Mouse (Mus musculus): ENCODE data around the gene Polr3h.
"Not testable (repeated sequence)": the region's sequence is repeated elsewhere in the genome, so short reads cannot be mapped to it uniquely, and the experiment has no call there.

Gene Polr3h

DNA sequence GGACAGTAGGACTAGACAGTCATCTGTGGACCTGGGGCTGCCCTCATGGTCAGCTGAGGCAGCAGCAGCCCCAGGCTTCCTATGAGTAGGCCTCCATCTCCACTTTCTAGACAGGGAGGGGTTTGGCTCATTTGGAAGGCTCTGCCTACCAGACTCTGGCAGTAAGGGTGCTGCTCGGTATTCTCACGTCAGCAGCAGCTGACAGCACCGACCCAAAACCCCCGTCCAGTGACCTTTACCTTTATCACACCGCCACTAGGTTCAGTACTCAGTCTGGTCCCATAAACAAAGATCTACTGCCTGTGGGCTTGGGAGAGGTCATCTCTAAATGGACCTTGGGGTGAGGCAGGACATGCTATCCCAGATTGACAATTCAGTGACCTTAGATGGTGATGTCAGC lies 10.4 kb downstream of the Polr3h start:
- no peak for DNase-seq

DNA sequence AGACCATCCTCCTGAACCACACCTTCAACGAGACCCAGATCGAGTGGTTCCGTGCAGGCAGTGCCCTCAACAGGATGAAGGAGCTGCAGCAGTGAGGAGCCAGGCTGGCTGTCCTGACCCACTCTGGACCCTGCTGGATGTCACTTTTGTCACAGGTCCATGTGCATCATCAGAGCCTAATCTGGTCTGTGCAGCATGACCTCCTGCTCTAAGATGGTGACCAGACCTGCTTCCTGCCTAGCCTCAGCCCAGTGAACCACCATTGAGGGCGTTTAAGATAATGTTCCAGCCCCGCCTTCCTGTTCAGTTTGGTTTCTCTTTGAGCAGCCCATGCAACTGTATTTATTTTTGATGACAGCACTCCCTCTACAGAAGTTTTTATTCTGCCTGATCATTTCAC lies 11.4 kb downstream of the Polr3h start:
- no peak for DNase-seq

DNA sequence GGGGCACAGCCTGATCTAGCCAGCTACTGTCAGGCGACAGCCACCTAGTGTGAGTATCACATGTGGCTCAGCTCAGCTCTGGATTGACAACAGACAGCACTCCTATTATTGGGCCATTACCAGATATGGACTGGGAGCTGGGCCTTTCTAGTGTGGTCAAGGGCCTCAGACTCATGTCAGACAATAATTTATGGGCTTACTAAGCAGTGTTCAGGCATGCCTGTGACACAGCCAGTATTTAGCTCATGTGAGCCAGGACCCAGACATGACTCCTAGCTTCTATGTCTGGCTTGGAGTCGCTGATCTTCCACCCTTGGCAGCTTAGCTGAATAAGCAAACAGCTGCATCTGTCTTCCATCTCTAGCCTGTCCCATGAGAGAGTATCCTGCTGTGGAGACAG lies 13.5 kb downstream of the Polr3h start:
- no peak for DNase-seq

DNA sequence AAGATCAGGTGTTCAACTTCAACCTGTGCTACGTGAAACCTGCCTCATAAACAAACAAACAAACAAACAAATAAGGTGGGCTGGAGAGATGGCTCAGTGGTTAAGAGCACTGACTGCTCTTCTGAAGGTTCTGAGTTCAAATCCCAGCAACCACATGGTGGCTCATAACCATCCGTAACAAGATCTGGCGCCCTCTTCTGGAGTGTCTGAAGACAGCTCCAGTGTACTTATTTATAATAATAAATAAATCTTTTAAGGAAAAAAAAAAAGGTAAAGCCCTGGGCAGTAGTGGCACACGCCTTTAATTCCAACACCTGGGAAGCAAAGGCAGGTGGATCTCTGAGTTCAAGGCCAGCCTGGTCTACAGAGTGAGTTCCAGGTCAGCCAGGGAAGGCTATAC lies 17.3 kb downstream of the Polr3h start:
- not testable (repeated sequence) for DNase-seq

DNA sequence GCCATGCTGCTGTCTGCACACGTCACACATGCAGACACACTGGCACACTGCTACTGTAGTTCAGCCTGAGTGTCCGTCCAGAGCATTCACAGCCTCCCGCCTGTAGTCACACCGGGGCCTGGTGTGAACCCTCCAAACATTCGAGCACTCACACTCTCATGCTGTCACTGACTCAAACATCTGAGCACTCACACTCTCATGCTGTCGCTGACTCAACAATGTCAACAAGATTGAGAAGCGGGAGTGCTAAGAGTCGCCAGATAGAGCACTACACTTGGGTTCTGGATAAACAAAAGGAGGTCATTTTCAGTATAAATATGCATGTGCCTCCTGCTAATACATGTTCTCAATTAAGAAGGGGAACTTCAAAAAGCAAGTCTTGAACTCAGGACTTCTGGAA lies 18.1 kb downstream of the Polr3h start:
- no peak for DNase-seq

DNA sequence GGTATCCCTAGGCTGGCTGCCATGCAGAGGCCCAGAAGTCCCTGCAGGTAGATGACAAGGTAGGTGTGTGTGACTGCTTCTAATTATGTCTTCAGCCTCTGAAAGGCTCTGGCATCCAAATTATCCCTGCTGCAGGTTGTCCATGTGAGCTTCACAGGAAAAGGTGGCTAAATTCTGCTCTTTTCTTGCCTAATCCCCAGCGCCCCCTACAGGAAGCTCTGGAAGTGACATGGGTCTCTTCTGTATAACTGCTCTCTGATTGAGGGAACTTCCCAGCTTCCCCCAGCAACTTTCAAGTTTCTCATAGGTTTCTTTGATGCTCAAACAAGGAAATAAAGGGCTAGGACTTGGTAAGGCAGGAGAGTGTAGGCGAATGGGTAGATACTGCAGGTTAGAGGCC lies 21.1 kb downstream of the Polr3h start:
- DNase-seq = peak; percentile 77 to 89

DNA sequence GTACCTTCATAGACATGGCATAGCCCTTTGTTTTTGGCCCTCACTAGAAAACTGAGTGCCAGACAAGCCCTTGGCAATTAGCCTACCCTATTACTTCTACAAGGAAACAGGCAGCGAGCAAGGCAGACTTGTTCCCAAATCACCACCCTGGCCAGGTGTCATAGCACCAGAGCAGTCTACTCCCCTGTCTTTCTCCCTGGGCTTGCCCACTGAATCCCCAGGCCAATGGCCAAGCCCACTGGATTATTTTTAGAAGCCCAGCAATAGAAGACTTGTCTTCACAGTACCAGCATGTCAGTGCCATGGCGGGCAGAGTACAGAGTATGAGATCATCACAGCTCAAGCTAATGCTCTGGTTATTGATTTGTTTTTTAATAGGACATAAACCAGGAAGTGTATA lies 27.3 kb downstream of the Polr3h start:
- no peak for DNase-seq

DNA sequence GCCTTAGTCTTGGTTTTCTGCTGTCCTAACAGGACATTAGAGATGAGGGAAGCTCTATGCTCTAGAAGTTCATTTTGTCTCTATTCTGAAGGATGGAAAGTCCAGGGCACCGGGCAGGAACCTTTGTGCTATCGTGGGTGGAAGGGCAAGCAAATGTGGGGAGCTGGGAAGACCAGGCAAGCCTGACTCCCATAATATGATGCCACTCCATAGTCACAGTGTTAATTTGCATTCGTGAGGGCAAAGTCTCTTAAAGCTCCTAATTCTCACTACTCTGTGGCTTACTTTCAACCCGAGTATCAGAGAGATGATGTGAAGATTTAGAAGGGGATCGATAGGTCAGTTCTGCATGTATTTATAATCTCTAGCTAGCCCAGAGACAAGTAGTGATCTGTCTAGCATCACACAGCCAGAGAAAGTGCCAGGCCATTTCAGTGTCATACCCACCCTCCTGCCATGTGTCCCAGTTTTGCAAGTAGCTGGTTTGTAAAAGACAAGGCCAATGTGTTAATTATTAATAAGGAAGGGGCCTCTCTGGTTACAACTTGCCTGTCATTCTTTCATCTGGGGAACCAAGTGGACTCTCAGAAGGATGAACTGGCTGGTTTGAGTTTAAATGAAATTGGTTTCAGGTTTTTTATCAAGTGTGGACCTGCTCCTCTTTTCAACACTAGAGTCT lies 28.3 kb downstream of the Polr3h start:
- DNase-seq = no peak

DNA sequence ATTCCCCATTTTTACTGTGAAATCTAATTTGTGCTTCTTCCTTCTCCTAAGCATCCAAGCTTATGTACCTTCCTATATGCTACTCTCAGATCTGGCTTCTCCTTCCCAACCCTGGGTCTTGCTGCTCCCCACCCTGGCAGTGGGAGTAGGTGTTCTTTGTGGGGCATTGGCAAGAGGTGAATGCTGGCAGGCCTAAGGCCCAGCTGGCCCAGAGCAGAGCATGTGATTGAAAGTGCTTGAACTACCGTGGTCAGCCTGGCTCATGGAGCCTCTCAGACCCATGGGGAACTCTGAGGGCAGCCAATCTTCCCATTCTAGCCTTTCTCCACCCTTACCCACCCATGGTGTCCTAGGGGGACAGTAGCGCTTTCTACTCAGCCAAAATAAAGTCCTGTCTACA lies 29.6 kb downstream of the Polr3h start:
- DNase-seq = no peak

DNA sequence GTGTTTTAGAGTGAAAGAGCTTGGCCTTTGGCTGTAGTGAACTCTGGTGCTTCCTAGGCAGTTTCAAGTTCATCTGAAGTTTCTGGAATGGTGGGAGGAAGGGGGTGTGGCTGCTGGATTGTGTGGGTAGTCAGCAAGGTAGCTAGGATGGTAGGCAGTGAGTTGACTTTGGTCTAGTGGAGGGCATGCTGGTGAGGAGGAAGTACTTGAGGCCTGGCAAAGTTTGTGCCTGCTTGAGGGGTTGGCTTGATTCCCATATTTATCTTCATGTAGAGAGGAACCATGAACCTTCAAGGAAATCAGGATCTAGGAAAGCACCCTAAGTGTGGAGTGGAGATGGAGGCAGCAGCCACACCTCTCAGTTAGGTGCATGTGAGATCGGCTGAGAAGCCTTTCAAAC lies 32.0 kb downstream of the Polr3h start:
- peak; percentile 65 to 83 for DNase-seq

DNA sequence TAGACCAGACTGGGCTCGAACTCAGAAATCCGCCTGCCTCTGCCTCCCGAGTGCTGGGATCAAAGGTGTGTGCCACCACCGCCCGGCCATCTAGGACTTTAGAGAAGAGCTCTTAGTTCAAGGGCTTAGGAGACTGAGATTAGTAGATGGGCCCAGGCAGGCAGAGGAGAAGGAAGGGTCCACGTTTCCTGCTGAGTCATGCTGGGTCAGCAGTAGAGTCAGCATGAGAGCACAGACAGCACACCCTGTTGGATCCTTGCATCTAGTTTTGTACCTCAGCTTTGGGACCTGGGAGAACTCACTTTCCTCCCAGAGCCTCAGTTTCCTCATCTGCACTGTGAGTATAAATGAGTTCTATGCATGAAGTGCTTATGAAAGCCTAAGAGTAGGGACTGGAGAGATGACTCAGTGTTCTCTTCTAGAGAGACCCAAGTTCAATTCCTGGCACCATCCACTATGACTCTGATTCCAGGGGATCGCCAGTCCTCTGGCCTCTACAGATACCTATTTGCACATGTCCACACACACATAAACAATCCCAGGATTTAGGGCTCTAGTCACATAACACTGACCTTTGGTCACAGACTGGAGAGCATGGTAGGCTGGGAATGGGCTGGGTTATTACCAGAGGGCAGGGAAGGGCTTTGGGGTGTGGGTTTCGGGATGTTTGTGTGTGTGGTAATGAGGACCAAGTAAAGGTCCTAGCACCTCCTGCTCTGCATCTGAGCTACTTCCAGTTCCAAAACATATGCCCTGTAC lies 34.0 kb downstream of the Polr3h start:
- DNase-seq = no peak

DNA sequence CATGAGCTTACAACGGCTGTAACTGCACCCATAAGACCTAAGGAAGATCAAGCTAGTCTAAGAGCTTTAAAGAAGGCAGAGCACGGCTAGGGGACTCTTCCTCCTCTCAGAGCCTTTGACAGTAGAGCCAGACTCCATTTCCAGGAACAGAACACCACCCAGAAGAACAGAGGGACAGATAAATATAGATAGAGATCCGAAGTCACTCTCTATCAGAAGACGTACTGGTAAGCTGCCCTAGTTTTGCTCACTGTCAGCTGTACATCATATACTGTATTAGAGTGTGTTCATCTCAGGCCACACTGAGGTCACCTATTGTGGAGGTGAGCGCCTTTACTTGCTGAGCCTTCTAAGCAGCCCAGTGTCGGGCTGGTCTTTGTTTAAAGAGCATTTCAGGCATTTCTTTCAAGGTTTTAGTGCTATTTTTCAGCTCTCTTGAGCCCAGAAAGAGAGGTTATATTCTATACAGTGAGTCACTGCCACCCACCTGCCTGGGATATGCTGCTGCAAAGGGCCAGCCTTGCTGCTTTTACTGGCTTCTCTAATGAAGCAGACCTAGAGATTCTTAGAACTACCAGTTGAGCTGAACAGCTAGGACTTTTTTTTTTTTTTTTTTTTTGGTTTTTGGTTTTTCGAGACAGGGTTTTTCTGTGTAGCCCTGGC lies 34.8 kb downstream of the Polr3h start:
- DNase-seq = no peak

DNA sequence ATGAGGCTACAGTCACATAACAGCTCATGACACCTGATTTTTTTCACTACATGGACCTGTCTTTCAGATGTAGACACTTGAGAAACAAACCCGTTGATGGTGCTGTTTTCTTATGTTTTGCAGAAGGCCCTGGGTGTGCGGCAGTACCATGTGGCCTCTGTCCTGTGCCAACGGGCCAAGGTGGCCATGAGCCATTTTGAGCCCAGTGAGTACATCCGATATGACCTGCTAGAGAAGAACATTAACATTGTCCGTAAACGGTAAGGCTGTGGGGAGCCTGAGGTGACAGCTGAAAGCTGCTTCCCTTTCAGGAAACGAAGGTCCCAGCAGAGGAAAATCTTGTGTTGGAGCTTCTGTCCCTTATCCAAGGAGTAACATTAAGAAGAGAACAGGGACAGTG lies 36.9 kb downstream of the Polr3h start:
- no peak for DNase-seq

DNA sequence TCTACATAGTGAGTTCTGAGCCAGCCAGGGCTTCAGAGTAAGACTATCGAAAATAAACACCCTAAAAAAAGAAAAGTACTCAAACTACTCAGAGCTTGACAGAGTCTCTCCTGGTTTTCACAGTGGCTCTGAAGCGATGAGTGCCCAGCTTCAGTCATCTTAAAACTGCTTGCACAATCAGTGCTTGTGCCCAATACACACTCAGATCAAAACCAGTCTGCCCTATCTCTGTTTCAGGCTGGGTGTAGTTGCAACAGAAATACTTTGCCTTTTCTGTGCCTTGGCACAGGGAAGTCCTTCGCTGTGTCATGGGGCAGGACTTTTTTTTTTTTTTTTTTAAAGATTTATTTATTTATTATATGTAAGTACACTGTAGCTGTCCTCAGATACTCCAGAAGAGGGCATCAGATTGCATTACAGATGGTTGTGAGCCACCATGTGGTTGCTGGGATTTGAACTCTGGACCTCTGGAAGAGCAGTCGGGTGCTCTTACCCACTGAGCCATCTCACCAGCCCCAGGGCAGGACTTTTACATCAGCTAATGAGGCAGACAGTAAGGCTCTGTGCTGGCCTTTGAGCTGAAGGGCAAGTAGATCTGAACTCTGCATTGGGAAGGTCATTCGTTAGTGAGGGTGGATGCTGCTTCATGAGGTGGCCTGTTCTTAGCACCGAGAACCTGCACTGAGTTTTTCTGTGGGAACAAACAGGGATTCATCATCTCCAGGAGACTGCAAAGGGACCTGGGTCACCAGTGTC lies 39.1 kb downstream of the Polr3h start:
- peak in 1 of 2 experiments; percentile 57 for DNase-seq

DNA sequence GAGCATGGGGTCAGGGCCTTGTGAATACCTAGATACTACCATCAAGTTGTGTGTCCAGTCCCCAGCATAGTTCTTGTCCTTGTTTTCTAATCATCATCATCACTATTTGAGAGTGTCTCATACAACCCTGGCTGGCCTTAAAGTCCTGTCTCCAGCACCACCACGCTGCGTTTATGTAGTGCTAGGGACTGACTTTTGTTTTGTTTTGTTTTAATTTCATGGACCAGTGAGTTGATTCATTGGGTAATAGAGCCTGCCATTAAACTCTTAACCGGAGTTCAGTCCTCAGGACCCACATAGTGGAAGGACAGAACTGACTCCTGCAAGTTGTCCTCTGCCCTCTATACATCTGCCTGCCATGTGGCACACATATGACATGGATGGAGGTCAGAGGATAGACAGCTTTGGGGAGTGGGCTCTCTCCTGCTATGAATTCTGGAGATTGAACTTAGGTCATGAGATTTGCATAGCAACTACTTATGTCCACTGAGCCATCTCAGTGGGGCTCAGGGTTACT lies 40.6 kb downstream of the Polr3h start:
- DNase-seq = no peak

DNA sequence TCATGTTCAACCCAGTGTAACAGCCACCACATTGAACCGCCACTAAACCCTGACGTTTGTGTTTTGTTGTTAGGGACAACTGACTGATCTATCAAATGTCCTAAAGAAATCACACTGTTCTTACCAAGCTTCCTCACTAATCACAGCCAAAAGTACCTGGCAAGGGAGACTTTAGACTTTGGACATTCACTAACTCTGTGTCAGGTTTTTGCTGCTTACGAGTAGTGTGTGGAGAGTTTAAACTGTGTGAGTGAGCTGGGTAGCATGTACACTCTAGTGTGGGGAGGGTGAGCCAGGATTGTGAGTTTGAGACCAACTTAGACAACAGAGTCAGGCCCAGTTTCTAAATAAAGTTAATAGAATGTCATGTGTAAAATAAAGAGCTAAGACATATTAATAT lies 43.7 kb downstream of the Polr3h start:
- peak in 1 of 2 experiments; percentile 25 for DNase-seq

DNA sequence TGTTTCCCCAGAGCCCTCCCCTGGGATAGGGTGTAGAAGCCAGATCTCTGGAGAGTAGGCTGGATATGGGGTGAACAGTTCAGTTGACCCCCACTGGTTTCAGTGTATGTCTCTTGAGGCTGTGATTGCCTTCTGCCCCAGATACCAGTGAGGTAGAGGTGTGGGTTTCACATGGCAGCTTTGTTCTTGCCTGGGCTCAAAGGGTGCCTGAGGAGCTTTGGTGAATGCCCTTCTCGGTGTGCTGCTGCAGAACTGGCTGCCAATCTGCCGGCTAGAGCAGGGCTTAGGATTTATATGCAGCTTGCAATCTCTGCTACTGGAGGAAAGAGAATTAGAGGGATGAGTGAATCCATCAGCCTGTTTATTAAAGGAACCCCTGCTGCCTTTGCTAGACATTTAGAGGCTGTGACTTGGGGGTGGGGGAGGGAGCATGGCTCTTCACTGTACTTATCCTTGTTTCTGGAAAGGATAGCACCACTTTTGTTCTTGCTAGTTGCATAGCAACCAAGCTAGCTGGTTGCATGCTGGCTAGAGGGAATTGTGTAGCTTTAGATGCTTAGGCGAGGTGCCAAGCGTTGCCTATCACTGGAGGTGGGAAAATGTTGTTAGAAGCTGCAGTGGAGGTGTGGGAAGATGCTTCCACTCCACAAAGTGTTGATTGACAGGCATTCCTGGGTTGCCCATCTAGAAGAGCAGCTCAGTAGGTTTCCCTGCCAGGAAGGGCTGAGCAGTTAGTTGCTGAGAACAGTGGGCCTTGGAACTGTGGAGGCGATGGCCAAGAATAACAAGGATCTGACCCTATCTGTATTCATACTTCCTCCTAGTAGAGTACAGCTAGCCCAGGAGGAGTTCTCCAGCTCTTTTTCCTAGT lies 46.3 kb downstream of the Polr3h start:
- DNase-seq = no peak

DNA sequence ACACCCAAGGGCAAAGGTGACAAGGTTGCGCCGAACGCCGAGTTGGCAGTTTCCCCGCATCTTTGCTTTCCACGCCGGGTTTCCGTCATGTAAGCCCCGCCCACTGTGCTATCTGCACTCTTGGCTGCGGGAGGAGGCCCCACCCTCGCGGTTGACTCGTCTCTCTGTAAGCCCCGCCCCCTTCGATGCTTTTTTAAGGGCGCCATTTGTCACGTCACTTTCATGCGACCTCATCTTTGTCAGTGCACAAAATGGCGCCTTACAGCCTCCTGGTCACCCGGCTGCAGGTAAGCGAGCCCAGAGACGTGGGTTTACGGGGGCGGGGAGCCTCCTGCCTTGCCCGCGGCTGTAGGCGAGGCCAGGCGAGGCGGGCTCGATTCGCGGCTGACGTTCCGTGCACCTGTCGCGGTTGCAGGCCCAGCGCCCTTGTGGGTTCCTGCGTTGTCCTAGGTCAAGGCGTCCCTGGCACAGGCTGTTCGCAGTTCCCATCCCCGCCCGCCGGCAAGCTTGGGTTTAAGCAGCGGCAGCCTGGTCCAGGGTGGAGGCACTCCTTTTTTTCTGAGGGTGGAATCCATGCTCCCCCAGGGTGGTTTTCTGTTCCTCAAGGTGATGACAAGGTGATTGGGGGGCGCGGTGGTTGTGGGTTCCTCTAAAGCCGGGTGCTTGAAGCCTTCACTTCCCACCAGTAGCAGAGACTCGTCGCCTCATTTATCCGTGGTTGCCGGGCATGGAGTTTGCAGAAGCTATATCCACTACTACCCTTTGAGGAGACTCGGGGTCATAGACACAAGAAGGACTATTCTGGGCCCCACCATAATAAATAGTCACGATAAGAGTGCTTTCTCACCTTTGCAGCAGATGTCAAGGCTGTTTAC lies 53.5 kb downstream of the Polr3h start, which contains the start of gene Aco2:
Aco2 (plus strand) TSS at position 48 of the 875 bp plus-strand sequence.
- DNase-seq = peak; percentile 100

DNA sequence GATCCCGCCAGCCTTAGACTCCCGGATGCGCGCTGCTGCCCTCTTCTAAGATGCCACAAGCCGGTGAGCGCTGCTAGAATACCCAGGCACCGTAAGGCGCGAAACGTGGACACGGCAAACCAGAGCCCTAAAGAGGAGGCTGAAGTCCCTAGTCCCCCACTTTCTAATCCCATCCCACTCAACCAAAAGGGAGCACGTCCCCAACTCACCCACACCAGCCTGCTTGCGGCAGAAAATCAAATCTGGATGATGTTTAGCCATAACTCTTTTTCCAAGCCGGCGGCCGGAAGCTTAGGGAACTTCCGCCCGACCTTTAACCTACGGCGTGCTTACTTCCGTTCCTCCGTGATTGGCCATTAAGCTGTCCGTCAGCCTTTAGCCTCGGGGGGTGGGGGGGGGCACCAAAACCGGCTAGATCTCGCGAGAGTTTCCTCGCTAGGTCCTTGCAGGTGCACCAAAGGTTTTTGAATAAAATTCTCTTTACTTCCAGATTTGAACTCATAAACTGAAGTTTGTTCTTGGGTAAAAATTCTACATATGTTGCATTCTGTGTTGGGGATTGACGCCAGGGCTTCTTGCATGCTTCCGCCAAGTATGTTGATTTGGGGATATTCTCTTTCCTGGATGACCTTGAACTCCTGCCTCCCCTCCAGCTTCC lies 54.3 kb downstream of the Polr3h start, which contains the start of gene Phf5a:
Phf5a (minus strand) TSS at position 308 of the 658 bp plus-strand sequence.
- DNase-seq = peak; percentile 95

DNA sequence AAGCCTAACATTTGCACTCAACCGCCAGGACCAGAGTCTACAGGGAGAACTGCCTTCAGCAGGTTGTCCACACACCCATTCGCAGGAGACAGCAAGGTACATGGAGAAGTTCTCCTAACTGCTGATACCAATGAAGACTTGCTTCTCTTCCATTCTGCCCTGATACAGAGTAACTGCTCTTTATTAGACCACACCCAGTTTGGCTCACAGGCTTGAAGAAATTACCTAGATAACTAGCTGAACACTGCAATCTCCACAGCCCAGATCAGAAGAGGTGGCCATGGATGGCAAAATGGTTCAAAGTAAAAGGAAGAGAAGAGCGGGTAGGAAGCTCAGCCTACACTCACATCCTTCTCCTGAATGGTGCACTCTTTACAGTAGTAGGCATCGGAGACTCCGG lies 56.1 kb downstream of the Polr3h start:
- DNase-seq = no peak

All from kidney, postnatal 25 days (tissue).